Mouse (Mus musculus): ENCODE measurements at regions not wholly inside any gene's neighbourhood (a gene's known extent, or its start where the extent isn't known, plus 50 kb on each side); places are given as distances from the start of the nearest gene placed in this dataset.
A peak's percentile ranks its signal among the peaks of the same experiment; 100 is the strongest.

DNA sequence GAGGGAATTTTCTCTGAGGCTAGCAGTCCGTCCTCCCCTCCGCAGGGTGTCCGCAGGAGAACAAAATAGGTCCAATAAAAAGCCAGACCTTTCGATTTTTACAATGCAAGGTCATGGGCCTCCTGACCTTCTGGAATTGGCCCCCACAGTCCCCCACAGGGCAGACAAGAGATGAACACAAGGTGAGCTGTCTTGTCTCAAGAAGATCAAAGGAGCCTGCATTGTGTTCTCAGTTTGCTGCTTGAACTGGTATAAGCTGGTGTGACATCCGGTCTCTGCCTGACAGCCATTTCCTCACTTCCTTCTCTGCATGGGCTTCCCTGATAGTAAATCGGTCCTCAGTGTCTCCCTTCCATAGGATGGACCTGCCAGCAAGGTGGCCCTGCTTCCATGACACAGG, 425.5 kb downstream of the Cd83 start:
- Histone ChIP-seq H3K27me3 (peaks cover 17% of the 10 kb centered on the region; the same call in 1 of the 2 replicates), H3K9ac (no peak overlapping the region), H3K4me1 (replicated peaks) (peaks cover 20% of the 10 kb centered on the region), H3K27ac (no peak overlapping the region), H3K4me2 (no peak overlapping the region), H3K36me3 (no peaks in the 10 kb centered on the region), H3K9me3 (replicated peaks) (no peaks in the 10 kb centered on the region), H3K4me3 (replicated peaks) (no peak overlapping the region)
- 42% methylated on average over 6 of the region's 6 CpGs for WGBS (ENCODE audit: insufficient replicate concordance)
- ATAC-seq (ENCODE audit: low read depth) (no peak), DNase-seq (no peak)

DNA sequence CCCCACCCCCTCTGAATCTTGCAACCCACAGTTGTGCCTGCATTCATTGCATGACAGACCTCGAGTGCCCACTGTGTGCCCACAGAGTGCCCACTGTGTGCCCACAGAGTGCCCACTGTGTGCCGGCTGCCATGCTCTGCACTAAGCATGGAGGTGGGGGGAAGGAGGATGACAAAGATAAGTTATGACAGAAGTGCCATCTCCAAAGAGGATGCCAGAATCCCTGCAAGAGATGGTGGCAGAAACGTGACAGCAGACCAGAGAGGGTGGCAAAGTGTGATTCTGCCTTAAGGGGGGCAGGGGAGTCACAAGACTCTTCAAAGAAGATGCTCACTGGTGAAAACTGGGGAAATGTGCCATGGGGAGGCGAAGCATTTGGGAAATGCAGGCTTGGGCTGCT, 427.8 kb downstream of the Cd83 start:
- Histone ChIP-seq H3K4me2 (no peak overlapping the region), H3K9me3 (replicated peaks) (no peaks in the 10 kb centered on the region), H3K4me3 (replicated peaks) (no peak overlapping the region), H3K4me1 (replicated peaks) (no peaks in the 10 kb centered on the region), H3K27ac (no peak overlapping the region), H3K27me3 (peaks cover 17% of the 10 kb centered on the region; the same call in 1 of the 2 replicates), H3K36me3 (no peaks in the 10 kb centered on the region), H3K9ac (no peak overlapping the region)
- no peak for DNase-seq
- 53% methylated on average over 4 of the region's 4 CpGs for WGBS (ENCODE audit: insufficient replicate concordance)
- no peak for ATAC-seq (ENCODE audit: low read depth)

DNA sequence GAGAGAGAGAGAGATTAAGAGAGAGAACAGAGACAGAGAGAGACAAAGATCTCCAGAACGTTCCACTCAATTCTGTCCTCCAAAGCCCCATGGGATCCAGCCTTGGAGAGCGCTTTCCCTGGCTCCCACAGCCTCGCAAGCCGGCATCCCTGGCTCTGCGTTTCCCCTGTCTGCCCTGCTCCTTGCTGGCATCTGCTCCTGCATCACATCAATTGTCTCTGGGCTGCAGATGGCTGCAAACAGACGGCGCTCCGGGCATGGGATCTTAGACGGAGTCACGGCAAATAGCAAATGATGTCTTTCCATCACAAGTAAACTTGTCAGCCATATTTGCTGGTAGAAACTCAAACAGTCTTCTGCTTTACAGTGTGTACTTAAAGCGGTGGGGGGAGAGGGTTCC, 428.4 kb downstream of the Cd83 start:
- H3K9ac ChIP-seq, result no peak overlapping the region
- H3K27ac ChIP-seq, result no peak overlapping the region
- H3K36me3 ChIP-seq, result no peaks in the 10 kb centered on the region
- H3K4me2 ChIP-seq, result no peak overlapping the region
- H3K9me3 ChIP-seq (replicated peaks), result no peaks in the 10 kb centered on the region
- H3K27me3 ChIP-seq, result peaks cover 15% of the 10 kb centered on the region; the same call in 1 of the 2 replicates
- H3K4me3 ChIP-seq (replicated peaks), result no peak overlapping the region
- no peak for DNase-seq
- H3K4me1 ChIP-seq (replicated peaks), result no peaks in the 10 kb centered on the region
- ATAC-seq (ENCODE audit: low read depth), result no peak
- WGBS (ENCODE audit: insufficient replicate concordance), result 71% methylated on average over 11 of the region's 11 CpGs

DNA sequence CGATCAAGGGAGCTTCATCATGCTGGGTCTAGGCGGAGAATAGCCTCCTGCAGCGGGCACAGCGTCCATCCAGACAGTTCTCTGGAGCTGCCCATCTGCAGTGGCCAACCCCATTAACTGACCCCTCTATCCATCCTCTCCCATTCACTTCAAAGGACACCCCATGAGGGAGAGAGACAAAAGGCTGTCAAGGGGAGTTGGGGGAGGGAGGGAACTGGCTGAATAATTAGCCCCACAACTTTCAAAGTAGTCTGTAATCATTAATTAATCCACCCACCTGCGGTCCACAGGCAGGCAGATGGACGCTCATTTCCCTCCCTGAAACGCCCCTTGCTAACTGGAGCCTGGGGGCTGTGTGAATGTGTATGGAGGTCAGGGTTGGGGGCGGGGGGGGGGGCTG, 433.7 kb downstream of the Cd83 start:
- ATAC-seq (ENCODE audit: low read depth) (no peak), DNase-seq (no peak)
- peaks cover 13% of the 10 kb centered on the region for H3K4me1 ChIP-seq (replicated peaks)
- WGBS (ENCODE audit: insufficient replicate concordance), result 58% methylated on average over 8 of the region's 8 CpGs
- H3K4me3 ChIP-seq (replicated peaks), result no peak overlapping the region
- 0 out of 2 replicates have a peak, but pooled peaks cover 4% of the 10 kb centered on the region for H3K27me3 ChIP-seq
- no peaks in the 10 kb centered on the region for H3K9me3 ChIP-seq (replicated peaks)
- no peak overlapping the region for H3K27ac ChIP-seq
- no peak overlapping the region for H3K9ac ChIP-seq
- H3K36me3 ChIP-seq, result no peaks in the 10 kb centered on the region
- H3K4me2 ChIP-seq, result no peak overlapping the region

DNA sequence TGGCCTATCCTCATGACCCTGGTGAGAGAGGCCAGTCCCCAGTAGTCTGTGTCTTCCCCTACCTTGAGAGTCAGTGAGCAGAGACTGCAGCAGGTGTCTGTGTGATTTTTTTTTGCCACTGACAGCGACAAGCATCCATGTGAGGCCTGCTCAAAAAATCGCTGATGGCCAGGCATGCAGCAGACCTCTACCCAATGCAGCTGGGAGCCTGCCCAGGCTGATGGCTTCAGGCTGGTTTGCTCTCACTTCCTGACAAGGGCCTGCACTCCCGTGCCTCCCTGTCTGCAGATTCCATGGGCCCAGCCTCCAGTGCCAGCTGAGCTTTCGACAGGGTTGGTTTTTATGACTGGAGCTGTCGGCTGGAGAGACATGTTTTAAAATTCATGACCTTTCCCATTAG, 437.1 kb downstream of the Cd83 start:
- H3K27me3 ChIP-seq, result 0 out of 2 replicates have a peak, but pooled peaks cover 4% of the 10 kb centered on the region
- no peak overlapping the region for H3K27ac ChIP-seq
- no peak overlapping the region for H3K4me3 ChIP-seq (replicated peaks)
- ATAC-seq (ENCODE audit: low read depth), result no peak
- H3K4me1 ChIP-seq (replicated peaks), result peaks cover 13% of the 10 kb centered on the region
- no peak for DNase-seq
- no peaks in the 10 kb centered on the region; the same call in 1 of the 2 replicates for H3K9me3 ChIP-seq (replicated peaks)
- H3K9ac ChIP-seq, result no peak overlapping the region
- 64% methylated on average over 5 of the region's 5 CpGs for WGBS (ENCODE audit: insufficient replicate concordance)
- H3K36me3 ChIP-seq, result no peaks in the 10 kb centered on the region
- H3K4me2 ChIP-seq, result no peak overlapping the region

DNA sequence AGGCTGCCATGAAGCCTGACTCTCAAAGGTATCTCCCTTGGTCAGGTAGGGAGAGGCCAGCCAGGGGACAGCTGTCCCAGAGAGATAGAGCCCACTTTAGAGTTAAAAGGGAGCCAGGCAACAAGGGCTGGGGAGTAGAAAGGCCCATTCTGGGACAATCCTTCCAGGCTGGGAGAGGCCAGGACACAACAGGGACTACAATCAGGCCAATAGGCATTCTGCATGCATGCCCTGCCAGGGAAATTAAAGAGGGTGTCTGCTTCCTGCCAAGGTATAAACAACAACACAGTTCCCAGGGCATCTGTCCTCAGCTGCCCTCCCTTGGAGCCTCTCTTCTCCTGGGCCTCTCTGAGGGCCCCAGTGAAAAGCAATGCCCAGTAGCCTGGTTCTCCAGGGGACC, 437.8 kb downstream of the Cd83 start:
- Histone ChIP-seq H3K4me1 (replicated peaks) (peaks cover 13% of the 10 kb centered on the region), H3K9ac (no peak overlapping the region), H3K27me3 (0 out of 2 replicates have a peak, but pooled peaks cover 4% of the 10 kb centered on the region), H3K27ac (no peak overlapping the region), H3K4me3 (replicated peaks) (no peak overlapping the region), H3K36me3 (no peaks in the 10 kb centered on the region), H3K9me3 (replicated peaks) (no peaks in the 10 kb centered on the region; the same call in 1 of the 2 replicates), H3K4me2 (no peak overlapping the region)
- no peak for DNase-seq
- ATAC-seq (ENCODE audit: low read depth), result peak; percentile 36; the same call in 1 of the 2 replicates

DNA sequence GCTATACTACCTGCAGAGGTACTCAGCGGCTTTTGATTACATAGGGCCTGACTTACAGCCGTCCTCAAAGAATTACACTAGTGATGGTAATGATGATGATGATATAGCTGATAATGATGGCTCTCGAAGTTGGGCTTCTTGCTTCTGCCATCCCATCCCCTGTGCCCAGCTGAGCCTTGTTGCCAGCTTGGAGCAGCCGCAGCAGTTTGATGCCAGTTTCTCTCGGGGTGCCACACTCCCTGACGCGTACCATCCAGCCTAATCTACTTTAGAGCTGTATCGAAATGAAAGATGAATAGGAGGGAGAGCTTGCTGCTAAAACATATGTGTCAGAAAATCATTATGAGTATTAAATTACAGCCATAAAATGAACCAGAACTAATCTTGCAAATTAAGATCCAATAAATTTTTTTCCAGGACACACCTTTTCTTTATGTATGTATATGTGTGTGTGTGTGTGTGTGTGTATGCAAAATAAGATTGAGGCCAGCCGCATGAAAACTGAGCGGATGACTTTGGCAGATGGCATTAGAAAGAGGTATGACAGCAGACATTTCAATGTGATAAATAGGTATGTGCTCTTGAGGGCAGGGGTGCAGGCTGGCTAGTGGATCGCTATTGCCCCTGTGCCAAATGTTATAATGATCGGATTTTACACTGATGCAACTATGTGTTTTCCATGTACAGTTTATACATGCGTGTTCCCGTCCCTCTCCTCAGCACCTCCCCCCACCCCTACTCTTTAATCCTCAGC, 443.3 kb downstream of the Cd83 start:
- H3K27me3 ChIP-seq, result no peaks in the 10 kb centered on the region
- H3K9me3 ChIP-seq (replicated peaks), result no peaks in the 10 kb centered on the region; the same call in 1 of the 2 replicates
- no peak overlapping the region for H3K4me3 ChIP-seq (replicated peaks)
- H3K4me1 ChIP-seq (replicated peaks), result peaks cover 5% of the 10 kb centered on the region; the same call in 1 of the 2 replicates
- DNase-seq, result no peak
- H3K4me2 ChIP-seq, result no peak overlapping the region
- no peak for ATAC-seq (ENCODE audit: low read depth)
- H3K9ac ChIP-seq, result no peak overlapping the region
- WGBS (ENCODE audit: insufficient replicate concordance), result 78% methylated on average over 14 of the region's 14 CpGs
- no peaks in the 10 kb centered on the region for H3K36me3 ChIP-seq
- no peak overlapping the region for H3K27ac ChIP-seq

DNA sequence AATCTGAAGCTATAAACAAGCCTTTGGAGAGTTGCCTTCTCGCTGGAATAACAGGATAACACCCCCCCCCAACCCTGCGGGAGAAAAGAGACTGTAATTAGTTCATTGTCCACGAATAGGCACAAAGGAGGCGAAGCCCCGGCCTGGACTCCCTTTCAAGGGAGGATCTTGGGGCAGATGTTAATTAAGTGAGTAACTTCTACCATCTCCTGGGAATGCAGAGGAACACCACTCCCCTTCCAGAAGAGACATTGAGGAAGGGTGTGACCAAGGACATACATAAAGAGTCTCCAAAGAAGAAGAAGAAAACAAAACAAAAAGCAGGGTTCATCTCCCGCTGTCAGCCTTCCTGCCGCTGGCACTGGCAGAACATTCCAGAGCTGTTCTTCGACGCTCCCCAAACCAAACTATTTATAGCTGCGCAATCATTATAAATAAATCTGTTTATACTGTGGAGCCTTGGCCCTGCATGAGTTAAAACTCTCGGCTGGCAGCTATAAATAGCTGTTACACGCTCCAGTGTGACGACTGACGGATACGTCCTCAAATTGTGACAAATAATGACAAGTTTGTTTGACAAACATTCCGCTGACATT, 444.1 kb downstream of the Cd83 start:
- Histone ChIP-seq H3K27ac (no peak overlapping the region), H3K27me3 (no peaks in the 10 kb centered on the region), H3K36me3 (no peaks in the 10 kb centered on the region), H3K4me3 (replicated peaks) (no peak overlapping the region), H3K9ac (no peak overlapping the region), H3K9me3 (replicated peaks) (no peaks in the 10 kb centered on the region; the same call in 1 of the 2 replicates), H3K4me1 (replicated peaks) (peaks cover 5% of the 10 kb centered on the region; the same call in 1 of the 2 replicates), H3K4me2 (no peak overlapping the region)
- no peak for ATAC-seq (ENCODE audit: low read depth)
- WGBS (ENCODE audit: insufficient replicate concordance), result 34% methylated on average over 16 of the region's 16 CpGs
- no peak for DNase-seq

DNA sequence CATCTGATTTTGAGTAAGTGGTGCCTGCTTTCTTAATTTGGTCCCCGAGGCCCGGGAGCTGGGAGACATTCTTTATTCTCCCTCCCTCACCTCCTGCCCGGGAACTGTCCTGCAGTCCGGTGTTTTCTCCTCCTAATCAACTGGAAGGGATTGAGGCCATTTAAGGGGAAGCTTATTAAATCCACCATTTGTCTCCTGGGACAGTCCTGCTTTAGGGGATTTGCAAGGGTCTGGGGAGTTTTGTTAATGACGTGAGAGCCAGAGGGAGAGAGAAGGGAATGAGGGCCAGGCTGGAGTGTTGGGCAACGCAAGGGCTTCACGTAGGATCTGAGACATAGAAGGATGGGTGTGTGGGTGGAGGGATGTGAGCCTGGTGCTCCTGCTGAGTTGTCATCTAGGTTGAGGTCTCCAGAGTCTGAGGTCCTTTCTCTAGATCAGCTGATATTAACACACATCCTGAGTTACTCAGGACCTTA, 444.6 kb downstream of the Cd83 start:
- no peaks in the 10 kb centered on the region for H3K27me3 ChIP-seq
- H3K27ac ChIP-seq, result no peak overlapping the region
- ATAC-seq (ENCODE audit: low read depth) (no peak), DNase-seq (no peak)
- H3K4me1 ChIP-seq (replicated peaks), result peaks cover 5% of the 10 kb centered on the region; the same call in 1 of the 2 replicates
- no peak overlapping the region for H3K4me2 ChIP-seq
- H3K4me3 ChIP-seq (replicated peaks), result no peak overlapping the region
- H3K9ac ChIP-seq, result no peak overlapping the region
- 36% methylated on average over 7 of the region's 7 CpGs for WGBS (ENCODE audit: insufficient replicate concordance)
- H3K36me3 ChIP-seq, result no peaks in the 10 kb centered on the region
- no peaks in the 10 kb centered on the region; the same call in 1 of the 2 replicates for H3K9me3 ChIP-seq (replicated peaks)

DNA sequence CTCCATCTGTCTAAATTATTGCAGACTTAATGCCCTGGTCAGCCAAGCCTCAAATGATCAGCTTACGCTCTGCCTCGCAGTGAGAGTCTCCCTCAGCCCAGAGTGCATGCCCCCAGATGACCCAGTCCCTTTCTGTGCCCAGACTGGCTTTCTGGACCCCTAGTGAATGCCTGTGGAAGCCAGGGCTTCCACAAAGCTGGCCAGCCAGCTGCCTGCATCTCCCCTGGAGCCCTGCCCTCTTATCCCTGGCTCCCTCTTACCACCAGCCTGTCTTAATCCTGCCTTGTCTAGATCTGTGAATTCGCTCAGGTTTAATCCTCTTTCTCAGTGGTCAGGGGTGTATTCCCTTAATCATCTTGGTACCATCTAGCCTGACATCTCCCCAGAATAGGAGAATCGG, 446.8 kb downstream of the Cd83 start:
- Histone ChIP-seq H3K9me3 (replicated peaks) (no peaks in the 10 kb centered on the region), H3K27me3 (no peaks in the 10 kb centered on the region), H3K9ac (no peak overlapping the region), H3K36me3 (no peaks in the 10 kb centered on the region), H3K4me3 (replicated peaks) (no peak overlapping the region), H3K27ac (no peak overlapping the region), H3K4me1 (replicated peaks) (peaks cover 5% of the 10 kb centered on the region; the same call in 1 of the 2 replicates), H3K4me2 (no peak overlapping the region)
- 48% methylated on average over 4 of the region's 4 CpGs for WGBS (ENCODE audit: insufficient replicate concordance)
- no peak for DNase-seq
- no peak for ATAC-seq (ENCODE audit: low read depth)

DNA sequence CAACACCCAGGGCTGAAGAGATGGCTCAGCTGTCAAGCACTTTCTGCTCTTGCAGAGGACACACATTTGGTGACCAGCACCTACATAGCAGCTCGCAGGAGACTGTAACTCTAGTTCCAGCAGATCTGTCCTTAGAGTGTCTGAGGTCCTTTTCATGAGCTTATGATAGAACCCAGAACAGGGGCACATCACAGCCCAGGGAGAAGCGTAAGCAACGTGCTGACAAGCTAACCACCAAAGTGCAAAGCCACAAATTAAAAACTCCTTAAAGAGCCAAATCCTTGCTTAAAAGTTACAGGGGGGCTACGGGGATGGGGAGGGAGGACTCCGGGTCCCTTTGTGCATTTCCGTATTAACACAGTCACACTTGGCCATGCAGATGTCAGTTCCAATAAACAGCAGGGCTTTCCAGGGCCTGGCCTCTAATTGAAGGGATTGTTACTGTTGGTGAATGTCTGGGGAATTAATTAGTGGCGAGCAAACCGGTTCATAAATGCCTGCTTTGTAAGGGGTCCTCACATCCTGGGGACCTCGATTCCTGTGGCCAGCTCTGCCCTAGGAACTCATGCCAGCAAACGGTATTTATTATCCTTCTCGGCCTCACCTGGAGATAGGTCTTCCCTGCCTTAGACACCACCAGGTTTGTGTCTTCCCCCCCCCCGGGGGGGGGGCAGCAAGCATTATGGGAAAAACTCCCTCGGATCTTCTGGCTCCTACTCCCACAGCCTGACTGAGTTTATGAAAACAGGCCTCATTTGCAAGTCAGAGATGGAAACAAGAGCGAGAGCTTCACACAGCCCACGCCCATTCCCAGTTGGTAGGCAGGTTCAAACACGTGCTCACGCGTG, 447.5 kb downstream of the Cd83 start:
- no peaks in the 10 kb centered on the region for H3K27me3 ChIP-seq
- H3K4me2 ChIP-seq, result no peak overlapping the region
- H3K9me3 ChIP-seq (replicated peaks), result no peaks in the 10 kb centered on the region
- ATAC-seq (ENCODE audit: low read depth) (no peak), DNase-seq (no peak)
- H3K9ac ChIP-seq, result no peak overlapping the region
- peaks cover 5% of the 10 kb centered on the region; the same call in 1 of the 2 replicates for H3K4me1 ChIP-seq (replicated peaks)
- no peak overlapping the region for H3K4me3 ChIP-seq (replicated peaks)
- 65% methylated on average over 18 of the region's 18 CpGs for WGBS (ENCODE audit: insufficient replicate concordance)
- H3K27ac ChIP-seq, result no peak overlapping the region
- no peaks in the 10 kb centered on the region for H3K36me3 ChIP-seq
